Mouse (Mus musculus) liver, adult 10 weeks (tissue): ENCODE measurements around the gene Vmn2r101. TPM values are rescaled to one million over a fixed set of nuclear protein-coding genes. Genes with fewer than 3 reads are reported as not detected.

Experiments
- polyA plus RNA-seq: library from polyadenylated mRNA; stranded (reverse); fragments of 350-450 nt; fragmentation: Illumina TruSeq; extraction: RNeasy Lipid Tissue Mini Kit (QIAGEN cat#74804); gene quantifications from one replicate; pipeline ENCODE4 v1.2.3, GENCODE M21; 2014; ENCODE audit warnings: low read depth, low replicate concordance

Gene Vmn2r101
- polyA plus RNA-seq, result not detected

GRCm38 (mm10) chr17:19576927-19577326, at the start of gene Vmn2r101:
Vmn2r101 (plus strand) TSS chr17:19577227.

GRCm38 (mm10) chr17:19660028-19660427, 83.0 kb downstream of the Vmn2r101 start, which contains the start of gene Vmn2r102:
Vmn2r102 (plus strand) TSS chr17:19660328.

Other genes with a start within 250 kb of the Vmn2r101 start
- not detected for gene Vmn2r99, start 215.3 kb upstream of the Vmn2r101 start, polyA plus RNA-seq
- not detected for gene Vmn2r100, start 72.5 kb upstream of the Vmn2r101 start, polyA plus RNA-seq
- gene Vmn2r102, start 83.1 kb downstream of the Vmn2r101 start, polyA plus RNA-seq, result not detected
- gene Vmn2r103, start 196.1 kb downstream of the Vmn2r101 start, polyA plus RNA-seq, result not detected